Mouse (Mus musculus): ENCODE measurements around the gene Tmem234.

DNA sequence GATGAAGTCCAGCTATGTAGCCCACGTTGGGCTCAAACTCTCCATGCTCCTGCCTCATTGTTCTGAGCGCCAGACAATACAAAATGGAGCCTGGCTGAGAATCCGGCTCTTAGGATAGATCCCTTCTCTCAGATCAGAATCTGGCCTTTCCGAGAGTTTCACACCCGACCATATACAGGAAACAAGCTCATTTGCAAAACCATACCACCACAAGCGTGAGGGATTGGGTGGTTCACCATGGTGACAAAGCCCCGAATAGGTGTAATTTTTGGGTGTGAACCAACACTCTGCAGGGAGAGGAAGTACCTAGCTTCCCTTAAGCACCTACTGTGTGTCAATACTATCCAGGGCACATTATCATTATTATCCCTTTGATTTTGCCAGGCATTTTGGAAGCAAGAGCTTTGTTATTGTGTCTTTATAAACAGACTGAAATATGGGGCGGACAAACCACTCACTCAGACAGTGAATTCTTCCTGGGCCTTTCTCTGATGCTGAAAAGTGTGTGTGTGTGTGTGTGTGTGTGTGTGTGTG, 28.9 kb upstream of the Tmem234 start:
- TF ChIP-seq POLR2A (IDR thresholded peaks at IDR 0.05; ENCODE audit: borderline replicate concordance, low read depth, low read length) = no peak
- TF ChIP-seq CTCF (IDR thresholded peaks at IDR 0.05; ENCODE audit: low read depth, low read length) = no peak
